Mouse (Mus musculus) frontal cortex, postnatal 36 days (tissue): ENCODE data around the gene Med10.
A peak's percentile ranks its signal among the peaks of the same experiment; 100 is the strongest.

Source experiments
- DNase-seq, 2 experiments: peaks; one replicate each; pipeline ENCODE4 v3.0.0; 2022; ENCODE audit warnings: low spot score in 2 of 2

The Med10 gene

GRCm38 (mm10) chr13:69802095-69802494 lies at the start of gene Med10:
Med10 (plus strand) TSS chr13:69802395.
- DNase-seq: no peak

DNA sequence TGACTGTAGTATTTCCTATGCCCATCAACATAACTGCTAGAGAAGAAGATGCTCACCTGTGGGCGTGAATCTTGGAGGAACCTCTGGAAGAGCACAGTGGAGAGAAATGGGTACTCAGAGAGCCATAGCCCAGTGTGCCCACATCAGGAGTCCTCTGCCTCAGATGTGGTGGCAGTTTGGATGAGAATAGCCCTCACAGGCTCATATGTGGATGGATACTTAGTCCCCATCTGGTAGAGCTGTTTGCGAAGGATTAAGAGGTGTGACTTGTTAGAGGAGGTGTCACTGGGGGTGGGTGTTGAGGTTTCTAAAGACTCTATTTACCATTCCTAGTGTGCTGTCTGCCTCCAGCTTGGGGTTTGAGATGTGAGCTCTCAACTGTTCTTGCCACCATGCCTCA lies 49.3 kb upstream of the Med10 start:
- DNase-seq: no peak

DNA sequence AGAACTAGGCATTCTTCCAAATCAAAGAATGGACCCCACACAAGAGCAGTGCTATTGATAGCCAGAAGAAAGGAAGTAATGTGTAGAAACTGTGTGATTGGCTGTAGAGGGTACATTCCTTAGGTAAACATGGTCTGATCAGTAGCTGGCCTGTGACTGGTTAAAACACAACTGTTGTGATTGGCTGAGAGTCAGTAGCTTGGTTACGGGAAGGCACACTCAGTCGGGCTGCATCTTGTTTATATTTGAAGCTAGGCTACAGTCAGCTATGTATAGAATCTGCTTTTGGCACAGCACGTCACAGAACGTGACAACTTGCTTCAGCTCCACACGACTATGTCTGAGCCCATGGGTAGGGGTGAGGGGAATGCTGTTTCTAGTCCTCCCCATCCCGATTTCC lies 43.2 kb upstream of the Med10 start:
- DNase-seq: peak in 1 of 2 experiments; percentile 66

- peak; percentile 80 to 89 for DNase-seq
Observed at GRCm38 (mm10) chr13:69761393-69761792, 40.8 kb upstream of the Med10 start.

GRCm38 (mm10) chr13:69764646-69765045 lies 37.5 kb upstream of the Med10 start:
- no peak for DNase-seq

DNA sequence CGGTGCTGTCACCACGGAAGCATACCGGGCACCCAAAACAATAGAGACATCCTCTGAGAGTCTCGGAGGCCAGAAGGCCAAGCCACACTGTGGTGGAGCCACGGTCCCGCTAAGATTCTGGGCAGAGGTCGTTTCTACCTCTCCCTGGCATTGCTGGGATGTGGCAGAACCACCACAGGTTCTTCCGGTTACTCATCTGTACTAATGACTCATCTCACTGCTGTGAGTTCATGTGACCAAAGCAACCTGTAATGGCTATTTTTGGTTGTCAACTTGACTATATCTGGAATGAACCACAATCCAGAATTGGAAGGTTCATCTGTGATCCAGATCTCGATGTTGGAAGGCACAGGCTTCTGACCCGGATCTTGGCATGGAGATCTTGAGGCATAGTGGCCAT lies 34.0 kb upstream of the Med10 start:
- no peak for DNase-seq

GRCm38 (mm10) chr13:69770538-69771456 lies 31.4 kb upstream of the Med10 start:
- no peak for DNase-seq

GRCm38 (mm10) chr13:69772358-69772757 lies 29.8 kb upstream of the Med10 start:
- no peak for DNase-seq

DNA sequence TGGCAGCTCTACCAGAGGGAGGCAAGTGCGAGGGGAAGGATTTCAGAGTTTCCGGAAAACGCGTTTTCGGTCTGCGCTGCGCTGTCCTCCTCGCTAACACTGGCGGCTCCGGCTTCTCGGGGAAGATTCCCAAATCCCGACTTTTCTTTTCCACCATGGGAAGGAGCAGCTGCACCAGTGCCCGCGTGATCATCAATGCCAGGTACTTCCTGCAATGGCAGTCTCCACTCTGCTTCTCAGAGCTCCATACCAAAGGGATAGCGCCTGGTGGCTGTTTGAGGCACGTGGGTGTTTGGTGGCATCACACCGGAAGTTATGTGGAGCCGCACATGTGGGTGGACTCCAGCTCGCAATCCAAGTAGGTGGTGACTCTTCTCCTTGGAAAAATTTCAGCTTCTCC lies 24.0 kb upstream of the Med10 start:
- peak; percentile 85 to 92 for DNase-seq

GRCm38 (mm10) chr13:69788704-69789103 lies 13.5 kb upstream of the Med10 start:
- DNase-seq: no peak

DNA sequence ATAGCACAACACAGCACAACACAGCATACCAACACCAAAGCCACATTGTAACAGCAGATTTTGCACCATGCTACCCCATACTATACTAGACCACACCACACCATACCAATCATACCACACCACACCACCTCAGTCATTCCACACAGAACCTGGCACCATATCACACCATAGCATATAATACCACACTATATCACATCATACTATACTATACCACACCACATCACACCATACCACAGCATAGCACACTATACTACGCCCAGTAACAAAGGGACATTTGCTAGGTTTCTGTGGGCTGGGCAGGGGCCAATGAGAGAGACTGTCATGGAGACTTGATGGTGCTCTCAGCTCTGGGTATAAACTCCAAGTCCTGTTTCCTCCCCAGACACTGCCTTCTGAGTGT lies 10.4 kb upstream of the Med10 start:
- DNase-seq: no peak

DNA sequence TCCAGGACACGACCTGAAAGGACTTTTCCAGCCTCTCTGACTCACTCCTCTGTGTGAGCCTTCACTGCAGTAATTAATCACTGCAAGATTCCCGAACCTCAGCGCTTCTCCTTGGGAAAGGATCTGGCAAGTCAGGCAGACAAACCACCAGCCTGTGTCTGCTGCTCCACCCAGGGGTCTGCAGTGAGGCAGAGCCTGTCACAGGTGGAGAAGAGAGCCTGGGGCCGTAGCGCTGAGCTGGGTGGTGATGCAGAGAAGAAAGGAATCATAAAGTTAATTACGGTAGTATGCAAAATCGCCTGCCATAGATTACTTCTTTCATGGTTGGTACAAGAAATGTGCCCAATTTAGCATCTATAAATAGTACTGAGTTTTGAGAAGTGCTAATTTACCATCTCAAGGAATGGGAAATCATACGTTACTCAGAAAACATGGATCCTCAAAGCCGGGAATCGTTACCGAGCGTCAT lies 9.6 kb upstream of the Med10 start:
- no peak for DNase-seq

- no peak for DNase-seq
Observed at GRCm38 (mm10) chr13:69794808-69795207, 7.4 kb upstream of the Med10 start.

DNA sequence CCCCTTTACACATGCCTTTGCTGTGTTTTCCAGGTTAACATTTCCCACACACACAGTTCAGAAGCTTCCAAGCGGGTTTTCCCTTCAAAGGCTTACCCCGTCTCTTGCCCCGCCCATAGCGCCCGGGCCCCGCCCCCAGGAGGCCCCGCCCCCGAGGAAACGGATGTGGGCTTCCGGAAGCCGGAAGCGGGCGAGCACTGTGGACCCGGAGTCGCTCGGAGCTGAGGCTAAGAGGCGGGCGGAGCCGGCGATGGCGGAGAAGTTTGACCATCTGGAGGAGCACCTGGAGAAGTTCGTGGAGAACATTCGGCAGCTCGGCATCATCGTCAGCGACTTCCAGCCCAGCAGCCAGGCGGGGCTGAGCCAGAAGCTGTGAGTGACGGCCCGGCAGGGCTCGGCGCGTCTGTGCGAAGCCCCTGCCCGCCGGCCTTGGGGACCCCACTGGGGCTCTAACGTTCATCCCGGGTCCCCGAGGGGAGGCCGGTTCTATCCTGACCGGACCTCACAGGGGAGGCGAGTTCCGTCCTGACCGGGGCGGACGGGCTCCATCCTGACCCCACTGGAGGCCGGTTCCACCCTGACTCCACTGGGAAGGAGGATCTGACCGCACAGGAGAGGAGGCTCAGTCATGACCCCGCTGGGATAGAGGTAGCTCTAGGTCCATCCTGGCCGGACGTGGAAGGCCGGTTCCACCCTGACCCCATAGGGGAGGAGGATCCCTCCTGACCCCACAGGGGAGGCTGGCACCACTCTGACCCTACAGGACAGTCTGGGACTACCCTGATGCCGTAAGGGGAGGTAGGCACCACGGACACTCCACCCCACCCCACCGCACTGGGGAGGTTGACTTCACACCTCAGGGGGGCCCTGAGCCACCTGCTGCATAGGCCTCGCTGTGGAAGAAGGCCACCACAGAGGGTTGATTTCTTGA lies 7.8 kb downstream of the Med10 start:
- peak; percentile 70 to 73 for DNase-seq

- no peak for DNase-seq
Observed at GRCm38 (mm10) chr13:69810936-69811680, 8.9 kb downstream of the Med10 start.

- no peak for DNase-seq
Observed at GRCm38 (mm10) chr13:69813870-69814269, 11.7 kb downstream of the Med10 start.

GRCm38 (mm10) chr13:69818306-69818705 lies 16.1 kb downstream of the Med10 start:
- no peak for DNase-seq

DNA sequence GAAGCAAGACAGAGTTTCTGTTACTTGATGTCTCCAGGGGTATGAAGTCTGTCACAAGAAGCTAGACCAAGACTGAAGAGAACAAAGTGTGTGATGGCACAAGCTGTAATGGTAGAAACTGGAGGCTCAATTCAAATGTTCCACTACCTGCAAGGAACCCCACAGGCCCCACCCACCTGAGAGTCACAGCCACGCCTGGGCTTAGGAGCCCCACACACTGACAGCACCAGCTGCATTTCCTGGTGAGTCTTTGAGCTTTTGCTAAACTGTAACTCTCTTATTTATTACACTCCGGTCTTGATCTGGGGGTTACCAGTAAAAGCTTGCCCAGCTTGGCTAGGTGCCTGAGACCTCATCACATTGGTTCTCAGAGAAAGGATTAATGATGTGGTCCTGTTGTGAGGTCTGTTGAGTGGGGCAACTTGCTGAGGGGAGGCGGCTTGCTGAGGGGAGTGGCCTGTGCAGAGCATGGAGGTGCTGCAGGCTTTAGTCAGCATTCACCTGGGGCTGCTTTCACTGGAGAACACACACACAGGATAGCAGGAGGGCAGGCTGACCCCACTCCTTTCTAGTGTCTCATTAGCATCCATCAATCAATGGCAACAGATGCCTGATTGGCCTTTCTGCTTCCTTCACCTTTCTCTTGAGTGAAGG lies 19.1 kb downstream of the Med10 start:
- no peak for DNase-seq

GRCm38 (mm10) chr13:69823920-69824637 lies 21.9 kb downstream of the Med10 start:
- no peak for DNase-seq

DNA sequence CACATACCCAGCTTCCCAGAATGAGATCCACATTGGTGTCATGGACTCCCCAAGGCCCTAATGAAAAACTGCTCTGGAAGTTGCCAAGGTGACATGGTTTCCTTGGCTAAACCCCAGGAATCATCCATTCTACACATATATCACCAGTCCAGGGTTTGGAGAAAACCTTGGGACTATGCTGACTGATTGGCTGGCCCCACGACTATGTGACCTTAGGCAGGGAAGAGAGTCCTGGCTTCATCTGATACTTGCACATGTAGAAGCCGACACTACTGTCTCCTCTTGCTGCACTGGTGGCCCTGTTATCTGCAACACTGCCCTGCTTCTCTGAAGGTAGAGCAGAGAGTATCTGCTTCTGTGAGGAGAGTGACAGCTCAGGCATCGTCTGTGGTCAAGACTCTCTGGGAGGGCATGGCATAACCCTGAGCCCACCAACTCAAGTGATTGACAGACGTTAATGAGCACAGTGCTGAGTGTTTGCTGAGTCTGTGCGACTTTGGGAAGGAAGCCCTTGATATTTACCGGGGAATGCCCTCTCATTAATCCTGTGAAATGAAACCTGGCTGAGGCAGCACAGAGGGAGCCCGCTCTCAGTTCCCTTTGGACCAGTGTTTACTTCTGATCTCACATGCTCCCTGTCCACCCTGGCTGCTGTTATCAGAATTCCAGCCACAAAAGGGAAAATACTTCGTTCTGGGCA lies 23.4 kb downstream of the Med10 start:
- no peak for DNase-seq
